10 mouse cellular contexts compared by ENCODE assay signal in genomic region chr17:10037799-10038445, GRCm38 (mm10).
DNase-seq lines count a peak whose midpoint lies in the region; TF ChIP-seq lines count a peak whose summit lies in the region.
"Had no signal": no experiment of that assay in that cellular context is flagged by ENCODE, and none has a peak within 500 bp of the region (broad histone marks: within the 10 kb centered on the region; RNA-seq: fewer than 3 reads in every experiment).

No protein-coding gene starts in this region.

- H3K4me1 ChIP-seq in liver, adult 2 months (ENCODE audit: control insufficient read depth, insufficient read depth, low read length) = peaks cover 8% of the 10 kb centered on the region; the same call in 1 of the 2 replicates

- H3K9ac ChIP-seq in liver, adult 2 months (ENCODE audit: low read depth, low read length) = no peak overlapping the region

- H3K79me2 ChIP-seq in liver, adult 2 months (ENCODE audit: control insufficient read depth, insufficient read depth, low read length) = no peaks in the 10 kb centered on the region

- no peak overlapping the region for H3K4me3 ChIP-seq in liver, adult 2 months (ENCODE audit: insufficient read depth, low read depth, low read length)

- TF ChIP-seq POLR2A in liver, adult 2 months (IDR thresholded peaks at IDR 0.05; ENCODE audit: extremely low read depth, insufficient read depth, low read length) = no peak

- no peaks in the 10 kb centered on the region for H3K36me3 ChIP-seq in liver, adult 2 months (ENCODE audit: control insufficient read depth, insufficient read depth, low read length)

- TF ChIP-seq CTCF in liver, adult 2 months (IDR thresholded peaks at IDR 0.05; ENCODE audit: low read depth, low read length) = no peak

- H3K27me3 ChIP-seq in liver, adult 2 months (ENCODE audit: control insufficient read depth, insufficient read depth, low read length) = no peaks in the 10 kb centered on the region
- H3K27me3 ChIP-seq: Patski had no signal

- 70% methylated on average over 14 of the region's 14 CpGs for WGBS in liver, adult 2 months

- H3K27ac ChIP-seq in liver, adult 2 months (replicated peaks; ENCODE audit: insufficient read depth, low read depth, low read length) = peak overlapping the region; percentile 69

- DNase-seq in embryo, embryonic 10 days (ENCODE audit: low spot score) = peak; percentile 34
- DNase-seq in embryo, embryonic 11 days = no peak
- peak; percentile 16 for DNase-seq in liver, adult 2 months (ENCODE audit: extremely low read depth, low read depth, low spot score)
- no peak for DNase-seq in liver
- DNase-seq in kidney, postnatal 14 days = peak; percentile 38
- no peak for DNase-seq in ovary, adult 18-20 months (ENCODE audit: low spot score)
- DNase-seq in natural killer cell, adult 2 months (ENCODE audit: low spot score in 2 of 2) = no peak
- no peak for DNase-seq in layer of hippocampus, postnatal 25 days (ENCODE audit: extremely low spot score in 1 of 2, low spot score in 1 of 2)
- DNase-seq: B cell, adult 2 months had no signal

Comparison
In these comparisons a context has a peak if more than half of its experiments do, and no peak if none do; other contexts are left out.
1. DNase-seq: peak in embryo, embryonic 10 days (single experiment), liver, adult 2 months (single experiment) and kidney, postnatal 14 days (single experiment); none in embryo, embryonic 11 days (single experiment), liver (single experiment), ovary, adult 18-20 months (single experiment), natural killer cell, adult 2 months (0 of 2) and layer of hippocampus, postnatal 25 days (0 of 2).